Mouse (Mus musculus) mesoderm, embryonic 11.5 days (tissue): ENCODE measurements at regions not wholly inside any gene's neighbourhood (a gene's known extent, or its start where the extent isn't known, plus 50 kb on each side); places are given as distances from the start of the nearest gene placed in this dataset.
A peak's percentile ranks its signal among the peaks of the same experiment; 100 is the strongest.

ENCODE experiments used
- DNase-seq: peaks from one replicate; pipeline ENCODE4 v3.0.0-alpha.2; 2012; ENCODE audit warnings: low read depth, low spot score

- DNase-seq, result no peak
Measured at GRCm38 (mm10) chr2:178596312-178597083, 166.2 kb downstream of the Cdh26 start.

DNA sequence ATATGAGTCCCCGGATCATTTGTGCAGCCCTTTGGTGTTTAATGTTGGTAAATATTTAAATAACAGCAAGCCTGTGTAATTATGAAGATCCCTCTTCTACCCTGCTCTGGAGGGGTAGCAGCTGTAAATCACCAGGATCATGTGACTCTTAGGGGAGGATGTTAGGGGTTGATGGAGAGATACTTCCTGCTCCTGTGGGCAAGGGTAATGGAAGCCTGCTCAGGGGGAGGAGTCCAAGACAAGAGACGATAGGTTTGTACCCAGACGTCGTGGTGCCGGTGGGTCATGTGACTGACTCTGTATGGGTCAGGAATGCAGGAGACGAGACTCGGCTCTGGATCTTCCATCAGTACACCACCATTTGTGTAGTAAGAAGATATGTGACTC, 166.7 kb downstream of the Cdh26 start:
- no peak for DNase-seq

- DNase-seq, result no peak
Measured at GRCm38 (mm10) chr2:178598371-178598770, 168.0 kb downstream of the Cdh26 start.

DNA sequence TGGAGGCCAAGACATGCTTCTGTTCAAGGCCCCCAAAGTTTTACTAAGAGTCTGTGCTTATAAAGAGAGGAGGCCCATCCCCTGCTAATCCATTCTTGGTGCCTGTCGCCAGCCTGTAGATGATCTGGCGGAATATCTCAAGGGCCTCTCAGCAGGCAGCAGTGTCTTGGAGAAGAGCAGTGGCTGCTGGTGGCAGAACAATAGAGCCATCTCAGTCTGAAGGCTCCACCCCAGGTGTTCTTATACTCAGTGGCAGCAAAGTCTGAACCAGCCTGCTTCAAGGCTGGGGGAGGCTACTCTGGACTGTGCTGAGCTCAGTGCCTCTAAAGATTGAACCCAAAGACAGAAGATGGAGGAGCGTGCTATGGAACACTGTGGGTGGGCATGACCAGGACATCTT, 168.5 kb downstream of the Cdh26 start:
- no peak for DNase-seq

GRCm38 (mm10) chr2:178603443-178603842, 173.1 kb downstream of the Cdh26 start:
- no peak for DNase-seq

GRCm38 (mm10) chr2:178606733-178607132, 176.4 kb downstream of the Cdh26 start:
- no peak for DNase-seq

DNA sequence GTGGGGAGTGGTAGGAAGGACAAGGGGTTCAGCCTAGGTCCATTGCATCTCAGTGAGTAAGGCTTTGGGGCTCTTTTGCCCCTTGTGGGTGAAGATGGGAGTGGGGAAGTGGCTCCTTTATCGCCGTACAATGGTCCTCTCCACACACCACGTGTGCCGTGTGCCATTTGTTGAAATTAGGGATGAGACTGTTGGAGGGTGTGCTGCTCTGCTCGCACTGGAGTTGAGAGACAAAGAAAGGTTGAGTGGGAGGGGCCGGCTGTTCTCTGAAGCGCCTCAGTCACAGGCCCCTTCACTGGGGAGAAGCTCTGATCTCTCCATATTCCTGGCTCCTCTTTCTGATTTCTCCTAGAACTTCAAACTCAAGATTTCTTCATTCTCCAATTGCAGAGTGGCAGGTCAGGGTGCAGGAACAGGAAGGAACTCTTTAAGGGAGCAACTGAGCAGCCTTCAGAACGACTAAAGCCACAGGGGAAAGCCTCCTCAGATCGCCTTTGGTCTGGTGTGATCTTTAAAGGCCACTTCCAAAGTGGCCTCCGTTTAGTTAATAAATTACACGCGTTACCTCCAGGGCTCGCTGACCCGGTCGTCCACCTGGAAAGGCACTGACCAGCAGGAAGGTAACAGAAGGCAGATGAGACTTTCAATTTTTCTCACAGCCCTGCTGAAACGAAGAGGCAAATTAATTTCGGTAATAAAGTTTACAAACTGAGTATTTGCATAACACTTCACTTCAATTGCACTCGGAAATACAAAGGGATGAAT, 180.1 kb downstream of the Cdh26 start:
- no peak for DNase-seq

GRCm38 (mm10) chr2:178614761-178615160, 184.4 kb downstream of the Cdh26 start:
- DNase-seq, result no peak

GRCm38 (mm10) chr2:178622801-178623200, 192.5 kb downstream of the Cdh26 start:
- no peak for DNase-seq

DNA sequence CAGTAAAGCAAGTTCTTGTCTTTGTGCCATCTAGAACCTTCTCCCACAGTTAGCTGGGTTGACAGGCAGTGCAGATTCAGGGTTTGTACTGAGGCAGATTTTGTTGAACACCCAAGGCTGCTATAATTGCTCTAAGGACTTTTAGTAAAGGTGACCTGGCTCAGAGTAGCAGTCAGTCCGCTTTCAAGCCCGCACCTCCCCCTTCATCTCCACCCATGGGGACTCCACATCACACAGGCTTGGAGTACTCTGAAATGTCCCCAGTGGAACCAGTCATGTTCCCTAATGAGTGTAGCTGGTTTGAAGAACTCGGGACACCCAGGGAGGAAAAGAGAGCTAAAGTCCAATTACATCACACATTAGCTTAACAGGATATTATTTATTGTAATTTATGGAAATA, 194.1 kb downstream of the Cdh26 start:
- no peak for DNase-seq

DNA sequence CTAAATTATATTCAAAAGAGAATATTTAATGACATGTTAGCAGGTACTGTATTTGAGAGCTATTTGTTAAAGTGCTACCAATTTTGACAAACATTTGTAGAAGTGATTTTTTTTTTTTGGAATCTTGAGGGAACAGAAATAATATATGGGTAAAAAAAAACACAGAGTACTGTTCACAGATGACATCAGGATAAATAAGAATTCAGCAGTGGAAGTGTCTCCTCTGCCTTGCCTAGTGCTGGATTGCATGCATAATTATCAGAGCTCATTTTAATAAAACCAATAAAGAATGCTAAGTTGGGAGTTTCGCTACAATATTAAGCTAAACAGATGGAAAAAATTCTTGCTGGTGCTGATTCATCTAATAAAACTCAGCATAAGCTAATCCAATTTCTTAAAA, 194.6 kb downstream of the Cdh26 start:
- no peak for DNase-seq

DNA sequence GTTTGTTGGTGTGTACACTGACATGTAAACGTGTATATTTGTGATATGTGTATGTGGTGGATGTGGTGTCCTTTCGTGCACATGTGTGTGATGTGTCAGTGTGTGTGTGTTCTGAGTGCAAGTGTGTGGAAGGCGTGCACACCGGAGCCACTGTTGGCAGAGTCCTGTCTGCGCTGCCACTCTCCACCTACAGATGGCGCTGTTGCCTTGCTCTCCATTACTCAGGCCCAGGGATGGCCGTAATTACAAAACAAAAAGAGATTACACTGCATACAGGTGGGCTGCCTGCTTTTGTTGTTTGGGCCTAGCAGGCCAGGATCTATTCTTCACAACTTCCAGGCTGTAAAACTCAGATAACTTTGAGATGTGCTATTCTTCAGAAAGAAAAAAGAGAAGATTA, 199.4 kb downstream of the Cdh26 start:
- DNase-seq, result peak; percentile 51

DNA sequence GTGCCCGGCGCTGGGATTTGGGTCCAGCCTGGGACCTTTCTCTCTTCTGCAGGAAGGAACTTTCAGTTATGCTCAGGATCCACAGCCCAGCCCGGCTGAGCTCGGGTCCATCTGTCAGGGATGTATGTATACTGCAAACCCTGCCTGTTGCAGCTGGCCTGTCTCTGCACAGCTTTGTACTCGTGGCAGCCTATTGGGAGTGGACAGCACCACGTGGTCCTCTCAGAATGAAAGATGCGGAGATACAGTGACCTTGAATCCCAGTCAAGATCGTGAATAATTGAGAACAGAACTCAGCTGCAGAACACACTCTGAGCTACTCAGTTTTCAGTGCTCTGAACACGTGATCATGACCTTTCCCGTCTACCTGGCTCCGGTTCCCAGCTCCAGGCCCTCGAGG, 200.2 kb downstream of the Cdh26 start:
- DNase-seq, result peak; percentile 50

GRCm38 (mm10) chr2:178631336-178631735, 201.0 kb downstream of the Cdh26 start:
- no peak for DNase-seq

DNA sequence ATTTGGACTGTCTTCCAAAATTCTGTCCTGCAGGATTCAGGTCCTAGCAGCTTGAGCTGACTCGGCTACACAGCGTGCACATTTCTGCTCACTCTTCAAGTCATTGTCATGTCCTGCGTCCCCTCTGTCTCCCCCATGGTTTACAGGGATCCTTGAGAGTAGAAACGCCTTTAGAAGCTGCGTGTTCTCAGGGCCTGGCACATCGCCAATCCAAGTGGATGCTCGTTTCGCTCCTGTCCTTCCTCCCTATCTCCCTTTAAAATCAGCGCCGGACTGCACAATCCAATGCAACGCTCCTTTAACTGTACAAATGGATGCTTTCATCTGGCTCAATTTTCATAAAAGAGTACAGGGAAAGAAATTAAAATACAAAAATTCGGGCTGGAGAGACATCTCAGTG, 201.6 kb downstream of the Cdh26 start:
- no peak for DNase-seq

GRCm38 (mm10) chr2:178632831-178633585, 202.7 kb downstream of the Cdh26 start:
- no peak for DNase-seq

- peak; percentile 72 for DNase-seq
Measured at GRCm38 (mm10) chr2:178634116-178634515, 203.8 kb downstream of the Cdh26 start.

DNA sequence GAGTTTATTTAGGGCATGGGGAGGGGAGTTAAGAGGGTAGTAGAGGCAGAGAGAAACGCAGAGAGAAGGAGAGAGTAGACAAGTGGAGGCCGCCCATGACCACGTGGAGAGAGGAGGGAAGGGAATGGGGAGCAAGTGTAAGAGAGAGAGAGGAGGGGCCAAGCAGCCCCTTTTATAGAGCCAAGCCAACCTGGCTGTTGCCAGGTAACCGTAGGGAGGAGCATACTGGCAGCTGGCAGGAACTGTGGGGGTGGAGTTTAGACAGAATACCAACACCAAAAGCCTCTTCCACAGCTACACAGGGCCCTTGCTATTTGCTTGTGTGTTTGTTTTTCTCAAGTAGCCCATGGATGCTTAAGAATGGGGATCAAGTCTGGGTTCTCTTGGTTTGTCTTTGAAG, 205.4 kb downstream of the Cdh26 start:
- DNase-seq, result no peak

GRCm38 (mm10) chr2:178636901-178637300, 206.6 kb downstream of the Cdh26 start:
- no peak for DNase-seq

DNA sequence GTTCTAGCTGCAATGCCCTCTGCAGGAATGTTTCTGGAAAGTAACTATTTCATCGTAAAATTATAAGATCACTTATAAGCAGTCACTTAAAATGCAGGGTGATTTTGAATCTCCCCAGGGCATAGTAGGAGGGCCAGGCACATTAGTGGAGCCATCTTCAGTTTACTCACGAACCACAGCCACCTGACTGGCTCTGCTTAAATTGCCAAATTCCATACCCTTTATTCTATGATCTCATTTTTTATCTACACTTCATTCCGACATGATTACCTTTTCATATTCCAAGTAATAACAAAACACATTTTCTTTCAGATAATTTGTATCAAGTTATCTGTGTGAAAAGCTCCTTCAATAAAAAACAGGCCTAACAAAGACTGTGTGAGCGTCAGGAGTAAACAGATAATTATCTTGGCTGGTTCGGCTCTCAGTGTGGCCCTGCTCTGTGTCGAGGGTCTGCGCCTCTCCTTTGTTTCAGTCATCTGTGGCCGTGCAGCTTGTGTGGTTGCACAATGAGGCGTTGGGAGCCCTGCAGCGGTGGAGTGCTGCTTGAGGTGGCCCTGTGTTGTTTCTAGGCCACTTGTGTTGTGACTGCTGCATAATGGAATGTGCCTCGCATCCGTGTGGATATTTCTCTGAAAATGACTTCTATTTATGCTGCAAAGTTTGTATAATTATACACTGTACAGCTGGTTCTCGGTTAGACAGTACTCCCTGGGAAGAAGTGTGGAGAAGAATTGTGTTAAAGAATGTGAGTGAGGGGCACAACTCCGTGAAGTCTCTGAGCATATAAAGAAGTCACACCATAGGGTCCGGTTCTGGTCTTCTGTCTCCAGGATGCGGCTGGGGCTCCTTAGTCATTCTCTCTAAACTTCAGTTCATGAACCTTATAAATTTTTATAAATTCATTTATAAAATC, 212.1 kb downstream of the Cdh26 start:
- DNase-seq, result no peak

DNA sequence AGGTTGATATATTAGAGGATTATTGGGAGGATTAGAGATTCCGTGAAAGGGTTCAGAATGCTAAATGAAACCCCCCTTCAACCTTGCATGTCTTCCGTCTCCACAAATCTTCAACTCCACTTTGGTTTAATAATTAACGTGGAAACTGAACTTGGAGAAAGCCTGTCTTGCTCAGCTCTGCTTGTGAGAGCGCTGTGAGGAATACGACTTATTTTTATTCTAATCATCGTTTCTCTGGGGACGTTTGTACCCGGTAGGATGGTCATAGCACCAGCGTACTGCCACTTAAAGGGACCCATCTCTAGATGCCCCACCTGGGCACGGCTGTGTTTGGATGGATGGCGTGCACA, 212.7 kb downstream of the Cdh26 start:
- DNase-seq, result no peak
